Mouse (Mus musculus) liver, embryonic 14.5 days (tissue): Measurements from ENCODE around the gene Zbtb38. TPM values are rescaled to one million over a fixed set of nuclear protein-coding genes. Genes with fewer than 3 reads are reported as not detected.

Experiments used
- ATAC-seq: fragments of 200-750 bp; cut with Nextera tagmentation; 2 replicates; pipeline ENCODE4 v1.8.0; 2017; ENCODE audit warnings: moderate number of reproducible peaks, mild to moderate bottlenecking, moderate library complexity; ENCODE audit not compliant: insufficient read depth
- DNase-seq, 3 experiments: peaks; one replicate each; pipeline ENCODE4 v3.0.0-alpha.2; 2012 to 2013; ENCODE audit warnings: low read depth in 3 of 3, low spot score in 3 of 3
- H3K27ac ChIP-seq: fragments of 300-500 bp; sonication (generic); 2 replicates; pipeline ENCODE4 v1.5.1; 2014; ENCODE audit warnings: moderate library complexity, mild to moderate bottlenecking, control low read depth, inconsistent platforms
- H3K27me3 ChIP-seq: fragments of 300-500 bp; sonication (generic); 2 replicates; pipeline ENCODE4 v1.6.1; 2014; ENCODE audit warnings: mild to moderate bottlenecking, low read length, moderate library complexity; ENCODE audit not compliant: control insufficient read depth, insufficient read depth
- H3K36me3 ChIP-seq: fragments of 300-500 bp; sonication (generic); replicated peaks from 2 replicates; pipeline ENCODE4 v1.6.1; 2014; ENCODE audit warnings: low read depth; ENCODE audit not compliant: control insufficient read depth, insufficient read depth
- H3K4me1 ChIP-seq, 2 experiments: fragments of 200-500 bp in 1 of 2; fragments of 300-500 bp in 1 of 2; sonication (generic) in 1 of 2; replicated peaks; 2 replicates each; pipeline ENCODE4 v1.6.1; 2012 to 2014; ENCODE audit warnings: antibody characterized with exemption in 1 of 2, inconsistent platforms in 1 of 2, low read length in 1 of 2; ENCODE audit not compliant: control insufficient read depth in 2 of 2, insufficient read depth in 2 of 2
- H3K4me2 ChIP-seq: fragments of 300-500 bp; sonication (generic); 2 replicates; pipeline ENCODE4 v1.6.1; 2014; ENCODE audit warnings: low read depth, mild to moderate bottlenecking, control low read depth, moderate library complexity
- H3K4me3 ChIP-seq, 2 experiments: fragments of 200-500 bp in 1 of 2; fragments of 300-500 bp in 1 of 2; sonication (generic) in 1 of 2; 2 replicates each; pipeline ENCODE4 v1.5.1; 2012 to 2014; ENCODE audit warnings: low read depth in 2 of 2, low read length in 2 of 2, mild to moderate bottlenecking in 2 of 2, control low read depth in 1 of 2, inconsistent platforms in 1 of 2, moderate library complexity in 1 of 2; ENCODE audit not compliant: insufficient read depth in 1 of 2
- H3K9ac ChIP-seq: fragments of 300-500 bp; sonication (generic); replicated peaks from 2 replicates; pipeline ENCODE4 v1.6.1; 2014; ENCODE audit warnings: mild to moderate bottlenecking, control low read depth, moderate library complexity
- H3K9me3 ChIP-seq: fragments of 300-500 bp; sonication (generic); 2 replicates; pipeline ENCODE4 v1.6.1; 2016; ENCODE audit warnings: low read length, mixed read lengths; ENCODE audit not compliant: control insufficient read depth
- CTCF ChIP-seq: IDR thresholded peaks from 2 replicates; pipeline ENCODE4 v1.5.1; 2016; ENCODE audit warnings: antibody characterized with exemption, low read depth, control low read depth
- EP300 ChIP-seq: IDR thresholded peaks from 2 replicates; pipeline ENCODE4 v1.6.1; 2016; ENCODE audit warnings: antibody characterized with exemption, low read depth
- WGBS: fragments of 180-500 bp; shearing (Covaris S2); extraction: QIAGEN DNeasy Blood & Tissue Kit; methylation state at CpG from one replicate; pipeline ENCODE4 v1.1.7; 2014; ENCODE audit not compliant: insufficient replicate concordance; 5-methylcytosine and 5-hydroxymethylcytosine counted together
- polyA plus RNA-seq, 2 experiments: library from polyadenylated mRNA; depleted of rRNA in 1 of 2; stranded (reverse) in 1 of 2; unstranded in 1 of 2; fragments of >200 nt; fragmentation: Nextera tagmentation in 1 of 2; extraction: Ambion mirVana in 1 of 2; gene quantifications; 2 replicates each; pipeline versions ENCODE4 v1.2.1 to v1.2.3; 2012 to 2014

Gene Zbtb38
- polyA plus RNA-seq, 2 experiments: 0.65 to 4.5 TPM

DNA sequence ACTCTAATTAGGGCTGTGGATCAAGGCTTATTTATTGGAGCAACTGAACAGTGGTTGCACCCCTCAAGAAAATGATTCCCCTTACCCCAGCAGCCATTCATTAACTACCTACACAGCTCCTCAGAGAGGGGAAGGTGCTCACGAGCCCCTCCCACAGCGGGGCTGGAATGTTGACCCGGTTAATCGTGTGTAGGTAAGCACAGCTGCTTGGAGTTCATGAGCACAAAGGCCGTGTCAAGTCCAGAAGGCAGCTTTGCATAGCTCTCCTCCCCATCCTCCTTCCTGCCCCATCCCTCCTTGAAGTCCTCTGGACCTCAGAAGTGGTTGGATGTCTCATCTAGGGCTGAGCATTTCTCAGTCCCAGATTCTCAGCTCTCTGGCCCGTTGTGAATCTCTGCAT lies 117.5 kb downstream of the Zbtb38 start:
- H3K4me1 ChIP-seq: peaks cover 3 to 21% of the 10 kb centered on the region in 2 experiments
- ATAC-seq (no peak), DNase-seq (no peak)
- H3K36me3 ChIP-seq: no peaks in the 10 kb centered on the region
- peaks cover 16% of the 10 kb centered on the region for H3K27me3 ChIP-seq
- H3K4me3 ChIP-seq: no peak overlapping the region
- no peak overlapping the region for H3K9ac ChIP-seq
- H3K9me3 ChIP-seq: no peaks in the 10 kb centered on the region
- 59% methylated on average over 6 of the region's 6 CpGs for WGBS
- TF ChIP-seq CTCF: no peak
- TF ChIP-seq EP300: no peak
- no peak overlapping the region for H3K27ac ChIP-seq
- H3K4me2 ChIP-seq: no peak overlapping the region

GRCm38 (mm10) chr9:96633771-96634170 lies 118.9 kb downstream of the Zbtb38 start:
- no peak for ATAC-seq
- Histone ChIP-seq H3K4me1 (peaks cover 3 to 22% of the 10 kb centered on the region in 2 experiments), H3K9ac (no peak overlapping the region), H3K27ac (no peak overlapping the region), H3K4me3 (no peak overlapping the region), H3K4me2 (no peak overlapping the region), H3K36me3 (no peaks in the 10 kb centered on the region), H3K9me3 (no peaks in the 10 kb centered on the region), H3K27me3 (peaks cover 19% of the 10 kb centered on the region)
- no peak for DNase-seq
- WGBS: 45% methylated on average over 2 of the region's 2 CpGs
- no peak for TF ChIP-seq CTCF
- no peak for TF ChIP-seq EP300

Other genes starting within 250 kb of the Zbtb38 start
- 0.02 TPM in 2 replicates for gene Gm28729, start 227.6 kb downstream of the Zbtb38 start, polyA plus RNA-seq (2012; rRNA removed)
- gene Gm28729, start 227.6 kb downstream of the Zbtb38 start, polyA plus RNA-seq (2014; fragmentation: Nextera tagmentation; extraction: Ambion mirVana): not detected in 2 replicates
- 0.63 and 0.84 TPM in 2 replicates for gene Rasa2, start 121.2 kb downstream of the Zbtb38 start, polyA plus RNA-seq (2012; rRNA removed)
- gene Rasa2, start 121.2 kb downstream of the Zbtb38 start, polyA plus RNA-seq (2014; fragmentation: Nextera tagmentation; extraction: Ambion mirVana): 1.3 and 2.3 TPM in 2 replicates
- 1.3 and 1.4 TPM in 2 replicates for gene Pxylp1, start 139.8 kb upstream of the Zbtb38 start, polyA plus RNA-seq (2012; rRNA removed)
- 3.0 and 3.5 TPM in 2 replicates for gene Pxylp1, start 139.8 kb upstream of the Zbtb38 start, polyA plus RNA-seq (2014; fragmentation: Nextera tagmentation; extraction: Ambion mirVana)